Mouse (Mus musculus) left cerebral cortex, postnatal 10 days (tissue): ENCODE results near the gene Serpina1b. TPM values are rescaled to one million over a fixed set of nuclear protein-coding genes. Genes with fewer than 3 reads are reported as not detected.
"Not testable (repeated sequence)": the region's sequence is repeated elsewhere in the genome, so short reads cannot be mapped to it uniquely, and the experiment has no call there.

ENCODE experiments used
- DNase-seq, 2 experiments: peaks; one replicate each; pipeline ENCODE4 v3.0.0; 2021 to 2022; ENCODE audit warnings: low spot score in 2 of 2, mixed read lengths in 1 of 2; ENCODE audit errors: extremely low spot score in 1 of 2
- intact Hi-C: fragments of 180-260 bp; cut with DNase I; formaldehyde crosslinking; loops from one replicate; pipeline ENCODE4 v1.15.1; 2025
- total RNA-seq, 2 experiments: library from RNA; stranded (reverse); gene quantifications; 2 replicates each; pipeline ENCODE4 v1.2.3; 2021

Gene Serpina1b
- total RNA-seq, 2 experiments from 2014 or later, result 0.24 TPM; not detected in 1

DNA sequence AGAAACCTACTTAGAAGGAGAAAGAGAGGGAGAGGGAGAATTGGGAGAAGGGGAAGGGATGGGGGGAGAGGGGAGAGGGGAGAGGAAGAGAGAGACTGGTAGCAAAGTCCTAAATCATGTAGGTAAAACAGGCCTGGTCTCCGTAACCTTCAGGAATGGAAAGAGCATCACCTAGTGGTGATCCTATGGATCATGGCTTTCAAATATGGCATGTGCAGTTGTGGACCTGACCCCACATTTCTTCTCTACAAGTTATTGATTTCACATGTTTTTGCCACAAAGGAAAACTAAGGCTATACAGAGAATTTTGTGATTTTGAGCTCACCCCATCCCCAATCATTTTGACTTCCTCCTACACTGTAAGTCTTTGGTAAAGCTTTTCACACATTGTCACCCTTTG lies 119.8 kb downstream of the Serpina1b start:
- intact Hi-C loops, result no loop called here
- DNase-seq, result no peak

DNA sequence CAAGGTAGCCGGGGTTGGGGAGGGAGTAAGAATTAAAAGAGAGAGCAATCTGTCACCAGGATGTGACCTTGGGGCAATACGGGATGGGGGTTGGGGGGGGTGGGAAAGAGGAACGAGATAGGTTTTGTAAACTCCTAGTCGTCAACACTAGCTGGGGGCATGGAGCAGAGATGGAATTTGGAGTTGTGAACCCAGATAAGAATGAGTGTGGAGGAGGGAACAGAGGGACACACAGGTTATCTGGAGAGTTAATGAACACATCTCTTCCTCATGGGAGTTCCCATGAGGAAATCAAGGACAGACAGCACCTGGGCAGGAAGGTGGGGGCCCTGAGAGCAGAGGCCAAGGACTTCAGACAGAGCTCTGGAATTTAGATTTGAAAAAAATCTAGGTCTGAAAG lies 124.1 kb downstream of the Serpina1b start:
- intact Hi-C loops, result no loop called here

DNA sequence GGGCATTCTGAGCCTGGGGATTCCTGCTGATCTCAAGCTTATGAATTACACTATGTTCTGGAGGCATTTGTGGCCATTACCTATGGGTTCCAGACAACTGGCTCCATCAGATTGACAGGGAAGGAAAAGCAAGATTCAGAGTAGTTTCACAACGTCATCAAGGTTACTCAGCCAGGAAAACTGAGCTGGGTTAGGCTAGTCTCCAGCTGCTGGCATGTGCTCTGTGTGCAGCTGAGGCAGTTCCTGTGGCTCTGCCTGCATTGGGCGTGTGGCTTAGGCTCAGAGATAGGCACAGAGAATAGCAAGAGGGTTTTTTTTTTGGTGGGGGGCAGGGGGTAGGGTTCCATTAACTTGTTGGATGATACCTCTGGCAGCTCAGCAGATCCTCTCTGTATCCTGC lies 124.6 kb downstream of the Serpina1b start:
- no peak for DNase-seq
- intact Hi-C loops, result no loop called here

More for the DNA sequence above, 124.1 kb downstream of the Serpina1b start:
- no peak for DNase-seq

DNA sequence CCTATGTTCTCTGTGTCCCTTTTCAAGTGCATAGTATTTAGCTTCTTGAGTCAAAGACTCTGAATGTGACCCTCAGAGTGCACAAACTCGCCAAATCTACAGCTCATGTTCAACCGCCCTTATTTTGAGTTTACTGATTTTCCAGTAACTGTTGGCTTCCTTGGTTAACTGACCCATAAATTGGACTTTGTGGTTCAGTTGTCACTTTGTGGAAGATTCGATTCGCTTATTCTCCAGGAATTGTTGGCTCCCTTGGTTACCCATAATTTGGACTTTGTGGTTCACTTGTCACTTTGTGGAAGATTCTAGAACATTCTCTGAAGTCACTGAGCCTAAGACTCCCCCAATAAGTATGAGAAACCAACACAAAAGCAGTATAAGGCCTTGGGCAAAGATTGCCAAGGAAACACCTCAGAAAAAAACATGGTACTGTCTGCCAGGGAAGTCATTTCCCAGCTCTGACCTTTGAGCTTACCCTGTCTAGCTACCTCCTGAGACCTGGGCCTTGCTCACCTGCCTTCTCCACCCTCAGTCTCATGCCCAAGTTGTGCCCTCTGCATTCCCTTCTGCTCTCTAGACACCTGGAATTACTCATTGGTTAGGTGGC lies 129.9 kb downstream of the Serpina1b start:
- intact Hi-C loops, result no loop called here
- no peak for DNase-seq

DNA sequence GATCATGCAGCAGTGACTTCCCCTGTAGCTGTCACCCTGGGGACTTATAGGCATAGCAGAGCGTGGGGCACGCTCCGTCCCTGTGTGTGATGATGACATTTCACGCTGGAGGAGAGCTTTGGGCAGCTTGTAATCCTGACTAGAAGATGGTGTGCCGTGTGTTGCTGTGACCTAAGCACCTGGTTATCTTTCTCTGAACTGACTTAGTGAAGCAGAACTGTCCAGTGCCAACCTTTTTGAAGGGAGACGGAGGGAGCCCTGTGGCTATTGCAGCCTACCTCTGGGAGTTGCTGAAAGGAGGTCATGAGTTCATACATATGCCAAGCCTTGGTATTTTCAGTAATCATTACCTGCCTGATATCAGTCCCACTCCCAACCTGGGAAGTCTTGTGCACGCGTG lies 134.7 kb downstream of the Serpina1b start, which contains the start of gene Serpina1f:
Serpina1f (minus strand) TSS at position 101 of the 400 bp plus-strand sequence.
- intact Hi-C loops, result no loop called here
- no peak for DNase-seq

DNA sequence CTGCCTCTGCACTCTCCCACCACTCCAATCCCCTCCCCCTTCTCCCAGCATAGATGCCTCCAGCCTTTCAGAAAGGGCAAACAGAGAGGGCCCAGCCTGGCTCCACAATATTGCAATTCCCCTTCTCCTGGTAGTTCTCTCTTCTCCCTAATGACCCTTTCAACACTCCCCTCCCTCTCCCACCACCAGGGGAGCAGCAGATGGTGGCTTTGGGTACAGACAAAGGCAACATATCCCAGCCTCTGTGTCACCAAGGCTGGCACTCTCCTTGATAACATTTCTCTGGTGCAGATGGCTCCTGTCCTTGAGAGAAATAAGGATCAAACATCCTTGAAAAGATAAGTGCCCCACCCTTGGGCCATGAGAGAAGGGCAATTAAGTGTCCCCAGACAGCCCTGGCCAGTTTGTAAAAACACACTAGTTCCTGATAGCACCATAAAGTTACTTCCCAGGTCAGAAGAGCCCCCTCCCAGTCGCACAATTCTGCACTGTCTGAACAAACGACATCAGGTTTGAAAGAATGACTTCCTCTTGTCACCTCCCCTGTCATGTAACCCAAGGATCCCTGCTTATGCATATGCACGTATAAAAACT lies 141.9 kb downstream of the Serpina1b start:
- intact Hi-C loops, result no loop called here
- no peak for DNase-seq

DNA sequence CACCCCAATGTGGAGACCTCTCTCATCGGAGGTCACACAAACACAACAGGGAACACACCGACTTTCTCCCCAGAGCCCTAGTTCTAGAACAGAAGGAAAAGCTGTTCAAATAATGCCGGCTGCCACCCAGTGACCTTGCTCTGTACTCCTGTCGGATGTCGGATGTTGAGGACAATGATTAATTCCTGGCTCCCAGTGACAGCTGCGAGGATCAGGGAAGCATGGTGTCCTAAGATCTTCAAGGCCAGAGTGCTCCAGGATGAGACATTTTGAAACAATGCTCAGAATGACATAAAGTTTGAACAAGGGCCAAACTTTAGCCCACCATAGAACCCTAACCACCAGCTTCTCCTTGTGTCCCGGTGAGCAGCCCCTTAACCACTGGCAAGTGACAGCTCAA lies 143.2 kb downstream of the Serpina1b start:
- intact Hi-C loops, result no loop called here
- DNase-seq, result no peak

DNA sequence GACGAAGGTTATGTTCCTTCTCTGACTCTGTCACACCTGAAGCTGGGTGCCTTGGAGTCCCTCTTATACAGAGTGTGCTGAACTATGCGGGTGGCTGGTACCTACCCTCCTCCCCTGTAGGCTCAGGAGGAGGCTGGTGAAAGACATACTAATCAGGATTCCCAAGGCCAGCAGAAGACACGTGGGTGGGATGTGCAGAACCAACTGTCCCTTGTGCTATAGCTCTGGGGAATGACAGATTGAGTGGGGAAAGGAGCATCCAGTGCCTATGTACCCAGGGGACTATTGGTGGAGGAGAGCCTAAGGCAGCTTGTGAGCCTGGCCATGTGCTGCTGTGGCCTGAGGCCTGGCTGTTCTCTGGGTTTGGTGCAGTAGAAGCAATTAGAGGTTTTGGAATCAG lies 144.1 kb downstream of the Serpina1b start:
- DNase-seq, result no peak
- intact Hi-C loops, result no loop called here

DNA sequence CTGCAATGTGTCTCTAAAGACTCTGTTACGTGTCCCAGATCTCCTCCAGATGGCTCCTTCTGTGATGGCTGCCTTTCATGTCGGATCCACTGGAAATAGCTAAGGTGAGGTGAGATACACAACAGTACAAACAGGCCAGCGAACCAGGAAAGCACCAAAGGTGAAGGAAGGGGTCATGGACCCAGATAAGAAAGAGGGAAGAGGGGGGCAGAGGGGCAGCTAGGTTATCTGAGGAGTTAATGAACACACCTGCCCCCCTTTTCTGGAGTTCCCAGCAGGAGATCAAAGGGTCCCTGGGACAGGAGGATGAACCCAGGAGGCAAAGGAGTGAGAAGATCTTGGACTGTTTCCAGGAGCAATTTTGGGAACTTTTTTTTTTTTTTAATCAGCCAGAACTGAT lies 144.8 kb downstream of the Serpina1b start:
- intact Hi-C loops, result no loop called here
- DNase-seq, result no peak

DNA sequence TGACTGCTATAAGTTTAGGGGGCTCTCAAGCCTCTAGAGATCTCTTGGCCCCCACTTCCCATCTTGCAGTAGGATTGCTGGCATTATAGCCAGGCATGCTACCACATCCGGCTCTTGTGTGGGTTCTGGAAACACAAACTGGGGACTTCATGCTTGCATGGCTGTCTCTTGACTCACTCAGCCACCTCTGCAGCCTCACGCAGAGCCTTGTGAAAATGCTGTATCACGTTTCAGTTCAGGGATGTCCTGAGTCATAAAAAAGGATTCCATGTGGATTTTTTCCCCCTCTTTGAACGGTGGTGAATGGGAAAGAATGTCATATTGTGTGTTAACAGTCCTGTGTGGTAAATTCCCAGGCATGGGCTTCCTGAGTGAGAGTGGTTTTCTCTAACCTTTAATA lies 146.4 kb downstream of the Serpina1b start:
- DNase-seq, result no peak
- intact Hi-C loops, result no loop called here

DNA sequence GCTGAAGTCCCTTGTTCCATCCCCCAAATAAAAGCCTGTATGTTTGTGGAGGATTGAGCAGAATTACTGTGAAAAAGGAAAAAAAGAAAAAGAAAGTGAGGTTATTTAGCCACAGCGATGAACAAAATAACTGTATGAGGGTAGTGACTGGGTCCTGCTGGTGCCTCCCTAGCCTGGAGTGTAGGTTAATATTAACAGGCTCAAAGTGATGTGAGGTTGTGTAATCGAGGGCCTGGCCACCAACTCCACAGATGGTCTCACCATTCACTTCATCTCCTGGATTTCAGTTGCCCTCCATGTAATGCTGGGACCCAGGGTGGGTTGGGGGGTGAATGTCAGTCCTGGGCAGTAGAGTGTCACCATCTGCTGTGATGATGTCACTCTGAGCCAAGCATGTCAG lies 148.4 kb downstream of the Serpina1b start:
- intact Hi-C loops, result no loop called here
- no peak for DNase-seq

DNA sequence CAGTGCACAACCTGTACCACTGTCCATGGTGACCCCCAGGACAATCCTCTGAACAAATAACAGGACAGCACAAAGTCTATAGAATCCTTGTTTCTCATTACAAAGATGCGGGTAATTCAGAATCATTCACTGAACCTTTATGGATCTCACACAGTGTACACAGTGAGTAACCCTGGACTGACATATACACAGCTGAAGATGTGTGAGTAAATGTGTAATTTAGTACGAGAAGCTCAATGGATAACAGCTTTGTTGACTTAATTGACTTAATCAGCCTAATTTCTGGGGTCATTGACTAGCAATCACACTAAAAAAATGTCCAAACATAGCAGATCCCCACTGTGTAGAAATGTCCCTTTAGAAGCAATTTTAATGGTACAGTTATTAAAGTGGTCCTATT lies 149.0 kb downstream of the Serpina1b start:
- intact Hi-C loops, result no loop called here
- DNase-seq, result no peak

DNA sequence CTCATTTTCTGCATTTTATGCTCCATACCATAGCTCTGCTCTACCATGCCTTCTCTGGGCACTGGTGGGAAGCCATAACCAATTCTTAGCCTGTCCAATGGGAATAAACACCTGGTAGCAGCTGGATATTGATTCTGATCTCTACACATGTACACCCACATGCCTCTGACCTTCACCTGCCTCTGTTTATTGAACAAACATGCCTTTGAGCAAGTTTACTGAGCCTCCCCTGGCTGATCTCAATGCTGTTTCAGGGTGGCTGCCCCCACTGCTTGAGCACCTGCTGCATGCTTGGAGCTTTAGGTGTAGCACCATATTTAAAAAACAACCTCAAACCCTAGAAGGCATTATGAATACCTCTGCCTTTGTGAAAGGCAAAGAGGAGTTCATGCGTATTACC lies 150.3 kb downstream of the Serpina1b start:
- intact Hi-C loops, DNase-seq: not testable (repeated sequence)

Other genes starting within 250 kb of the Serpina1b start
- gene Serpina10, start 198.9 kb downstream of the Serpina1b start, total RNA-seq, result not detected
- gene Serpina6, start 173.2 kb downstream of the Serpina1b start, total RNA-seq, result not detected
- gene Serpina16, start 154.2 kb downstream of the Serpina1b start, total RNA-seq, result not detected
- gene Serpina1f, start 134.8 kb downstream of the Serpina1b start, total RNA-seq, result not detected
- not detected for gene Serpina1d, start 56.8 kb downstream of the Serpina1b start, total RNA-seq
- not detected for gene Serpina1a, start 33.2 kb upstream of the Serpina1b start, total RNA-seq
- gene Serpina1c, start 74.5 kb upstream of the Serpina1b start, total RNA-seq, result not detected
- gene Serpina1e, start 128.6 kb upstream of the Serpina1b start, total RNA-seq, result not detected
- gene Serpina11, start 159.6 kb upstream of the Serpina1b start, total RNA-seq, result not detected
- gene Serpina9, start 183.4 kb upstream of the Serpina1b start, total RNA-seq, result 1 to 10 TPM in 1 of 2 experiments, under 1 TPM in 1; 0.22 to 1.9 TPM
- gene Serpina12, start 214.1 kb upstream of the Serpina1b start, total RNA-seq, result not detected